Mouse (Mus musculus) left cerebral cortex, postnatal 36 days (tissue): ENCODE data around the gene Adgb. TPM values are rescaled to one million over a fixed set of nuclear protein-coding genes. Genes with fewer than 3 reads are reported as not detected.

ENCODE experiments used
- DNase-seq, 2 experiments: peaks; one replicate each; pipeline ENCODE4 v3.0.0; 2021 to 2022; ENCODE audit warnings: low spot score in 2 of 2, mixed read lengths in 1 of 2
- intact Hi-C: fragments of 180-260 bp; cut with DNase I; formaldehyde crosslinking; loops from one replicate; pipeline ENCODE4 v1.15.1; 2025
- total RNA-seq, 2 experiments: library from RNA; stranded (reverse); gene quantifications; 2 replicates each; pipeline ENCODE4 v1.2.3; 2021

Adgb gene
- total RNA-seq, 2 experiments from 2014 or later: 0.17 to 0.39 TPM

DNA sequence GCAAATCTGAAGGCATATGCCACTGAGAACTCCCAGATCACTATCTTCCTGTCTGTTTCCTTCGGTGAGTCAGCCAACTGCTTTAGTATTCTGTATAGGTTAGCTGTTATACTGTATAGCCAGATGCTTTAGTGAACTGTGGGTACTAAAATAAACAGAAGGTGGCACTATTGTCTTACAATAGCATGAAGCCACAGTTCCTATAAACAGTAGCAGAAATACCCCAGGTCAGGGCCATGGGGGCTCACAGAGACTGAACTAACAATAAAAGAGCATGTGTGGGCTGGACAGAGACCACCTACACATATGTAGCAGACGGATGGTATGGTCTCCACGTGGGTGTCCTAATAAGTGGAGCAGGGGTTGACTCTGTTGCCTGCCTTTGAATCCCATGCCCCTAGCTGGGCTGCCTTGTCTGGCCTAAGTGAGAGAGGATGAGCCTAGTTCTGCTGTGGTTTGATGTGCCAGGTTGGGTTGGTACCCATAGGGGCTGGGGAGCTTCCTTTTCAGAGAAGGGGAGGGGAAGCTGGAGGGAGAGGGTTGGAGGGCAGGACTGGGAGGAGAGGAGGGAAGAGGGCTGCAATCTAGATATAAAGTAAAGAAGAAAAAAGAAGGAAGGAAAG lies 116.4 kb downstream of the Adgb start:
- no peak for DNase-seq
- intact Hi-C loops: no loop called here

DNA sequence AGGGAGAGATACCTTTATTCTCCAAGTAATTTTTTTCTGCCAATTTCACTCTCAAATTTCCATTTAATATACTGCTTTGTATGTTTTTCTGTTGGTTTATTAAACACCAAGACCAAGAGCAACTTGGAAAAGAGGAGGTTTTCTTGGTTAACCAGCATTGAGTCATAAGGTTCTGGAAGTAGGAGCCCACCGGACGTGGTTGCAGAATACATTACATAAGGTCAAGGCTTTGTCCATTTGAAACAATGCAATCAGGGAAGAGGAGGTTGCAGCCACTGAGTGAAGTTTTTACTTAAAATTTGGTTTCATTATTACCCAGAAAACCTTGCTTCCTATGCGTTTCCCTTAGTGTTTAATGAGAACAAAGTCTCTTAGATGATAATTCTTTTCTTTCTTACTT lies 119.9 kb downstream of the Adgb start:
- intact Hi-C loops: no loop called here
- DNase-seq: no peak

DNA sequence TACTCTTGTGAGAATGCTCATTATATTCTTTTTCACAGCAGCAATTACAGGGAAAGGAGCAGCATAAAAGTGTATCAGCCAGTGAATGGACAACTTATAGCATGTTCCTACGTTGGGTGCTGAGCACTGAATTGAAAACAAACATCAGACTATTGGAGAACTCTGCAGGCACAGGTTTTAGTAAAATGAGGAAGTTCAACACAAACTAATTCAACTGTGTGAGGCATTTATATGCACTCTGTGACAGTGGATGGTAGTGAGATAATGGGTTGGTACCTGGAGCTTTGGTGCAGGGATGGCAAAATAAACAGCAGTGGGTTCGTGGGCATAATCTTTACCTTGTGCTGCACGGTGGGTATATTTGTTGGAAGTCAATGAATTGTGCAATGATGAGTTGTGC lies 121.6 kb downstream of the Adgb start:
- intact Hi-C loops: no loop called here
- DNase-seq: no peak

DNA sequence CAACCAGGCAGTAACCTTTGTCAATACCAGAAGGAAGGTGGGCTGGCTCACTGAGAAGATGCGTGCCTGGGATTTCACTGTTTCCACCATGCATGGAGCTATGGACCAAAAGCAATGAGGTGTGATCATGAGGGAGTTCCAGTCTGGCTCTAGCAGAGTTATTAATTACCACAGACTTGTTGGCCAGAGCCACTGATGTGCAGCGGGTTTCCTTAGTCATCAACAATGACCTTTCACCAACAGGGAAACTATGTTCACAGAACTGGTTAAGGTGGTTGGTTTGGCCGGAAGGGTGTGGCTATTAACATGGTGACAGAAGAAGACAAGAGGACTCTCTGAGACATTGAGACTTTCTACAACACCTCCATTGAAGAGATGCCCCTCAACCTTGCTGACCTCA lies 128.2 kb downstream of the Adgb start:
- DNase-seq: no peak
- intact Hi-C loops: no loop called here

DNA sequence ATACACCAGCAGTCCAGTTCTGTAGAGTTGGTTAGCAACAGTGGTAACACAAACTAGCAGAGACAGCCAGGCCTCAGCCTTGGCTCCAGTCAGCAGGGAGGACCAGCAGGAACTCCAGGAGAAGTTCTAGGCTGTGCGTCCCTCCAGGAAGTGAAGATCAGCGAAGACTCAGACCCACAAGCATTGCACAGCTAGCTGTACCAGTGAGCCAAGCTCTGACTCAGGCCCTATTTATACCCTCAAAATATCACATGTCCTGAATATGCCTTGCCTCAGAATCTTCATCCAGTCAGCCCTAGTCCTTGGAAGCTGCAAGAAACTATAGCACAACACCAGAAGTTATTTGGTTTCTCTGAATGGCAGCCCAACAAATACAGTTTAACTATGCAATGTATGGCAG lies 146.6 kb downstream of the Adgb start:
- intact Hi-C loops: no loop called here
- peak; percentile 31 to 35 for DNase-seq

DNA sequence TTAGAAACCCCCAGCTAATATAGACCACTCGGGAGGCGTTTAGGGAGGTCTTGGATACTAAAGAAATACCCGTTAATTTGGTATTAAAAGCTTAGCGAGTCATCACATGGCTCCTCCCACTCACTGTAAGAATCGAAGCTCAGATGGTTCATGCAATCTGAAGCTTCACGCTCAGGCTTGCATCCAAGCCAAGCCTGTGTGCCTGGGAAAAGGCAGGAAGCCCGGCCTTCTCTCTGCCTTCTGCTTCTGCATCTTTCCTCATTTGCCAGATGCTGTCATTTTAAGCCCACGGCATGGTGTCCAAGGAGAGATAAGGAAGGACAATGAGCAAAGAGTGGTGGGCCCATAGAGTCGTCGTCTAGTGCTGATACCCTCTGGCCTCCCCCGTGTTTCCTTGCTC lies 149.2 kb downstream of the Adgb start:
- intact Hi-C loops: loop anchor here (5.0 kb wide), 2 partner anchors 231 to 526 kb away; no protein-coding TSS in a partner anchor
- DNase-seq: peak; percentile 46 to 63

DNA sequence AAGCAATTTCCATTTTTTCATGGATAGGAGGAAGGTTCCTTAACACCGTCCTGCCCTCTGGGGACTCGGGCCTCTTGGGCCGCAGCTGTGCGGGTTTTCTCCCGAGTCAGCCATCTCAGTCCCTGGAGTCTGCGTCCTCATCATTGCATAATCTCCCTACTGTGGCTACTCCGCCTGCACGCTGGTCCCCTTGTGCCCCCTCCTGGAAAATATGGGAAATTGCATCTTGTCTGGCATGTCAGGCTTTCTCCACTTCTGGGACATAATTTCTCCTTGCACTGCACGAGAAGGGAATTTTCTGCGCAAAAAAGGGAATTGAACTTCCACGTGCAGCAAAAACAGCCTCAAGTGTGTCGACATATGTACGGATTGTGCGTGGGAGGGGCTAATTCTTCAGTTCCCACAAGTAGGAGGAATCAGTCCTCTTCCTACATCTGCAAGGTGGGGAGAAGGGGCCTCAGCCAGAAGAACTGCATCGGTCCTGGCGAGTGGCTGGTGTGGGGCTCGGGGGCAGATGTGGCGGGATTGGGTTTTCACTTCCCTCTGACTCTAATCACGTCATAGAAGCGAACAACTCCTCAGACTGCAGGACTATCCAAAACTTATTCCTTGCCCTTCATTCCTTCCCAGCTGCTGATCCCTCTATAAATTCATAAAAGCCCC lies 150.9 kb downstream of the Adgb start:
- intact Hi-C loops: loop anchor here (2.0 to 5.0 kb wide), 5 partner anchors 214 to 524 kb away; partner anchors contain the start of gene Stxbp5
- peak; percentile 77 to 81 for DNase-seq

DNA sequence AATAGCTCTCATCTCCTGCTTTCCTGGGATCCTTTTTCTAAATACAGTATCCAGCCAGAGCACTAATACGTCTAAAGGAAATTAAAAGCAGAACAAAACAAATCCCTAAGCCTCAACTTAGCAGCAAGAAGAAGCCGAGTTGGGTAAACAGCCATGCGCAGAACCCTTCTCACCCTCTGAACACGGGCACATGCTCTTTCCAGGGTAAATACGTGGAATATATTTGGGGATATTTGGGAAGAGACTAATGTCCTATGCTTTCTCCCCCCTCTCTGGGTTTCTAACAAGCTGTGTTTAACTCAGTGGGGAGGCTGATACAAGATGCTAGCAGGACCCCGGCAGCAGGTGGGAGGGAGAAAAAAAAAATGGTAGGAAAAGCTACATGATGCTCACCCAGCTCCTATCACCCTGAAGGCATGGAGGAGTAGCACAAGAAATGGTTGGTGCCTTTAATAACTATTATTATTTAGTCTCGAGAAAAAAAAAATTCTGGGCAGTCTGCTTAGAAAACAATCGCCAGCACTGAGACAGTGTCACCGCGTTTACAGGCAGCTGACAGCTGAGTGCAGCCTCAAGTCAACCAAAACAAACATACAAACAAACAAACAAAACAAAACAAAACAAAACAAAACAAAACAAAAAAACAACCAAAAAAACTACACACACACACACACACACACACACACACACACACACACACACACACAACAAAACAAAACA lies 151.6 kb downstream of the Adgb start:
- peak; percentile 18 to 25 for DNase-seq
- intact Hi-C loops: loop anchor here (2.0 to 5.0 kb wide), 5 partner anchors 214 to 523 kb away; partner anchors contain the start of gene Stxbp5

DNA sequence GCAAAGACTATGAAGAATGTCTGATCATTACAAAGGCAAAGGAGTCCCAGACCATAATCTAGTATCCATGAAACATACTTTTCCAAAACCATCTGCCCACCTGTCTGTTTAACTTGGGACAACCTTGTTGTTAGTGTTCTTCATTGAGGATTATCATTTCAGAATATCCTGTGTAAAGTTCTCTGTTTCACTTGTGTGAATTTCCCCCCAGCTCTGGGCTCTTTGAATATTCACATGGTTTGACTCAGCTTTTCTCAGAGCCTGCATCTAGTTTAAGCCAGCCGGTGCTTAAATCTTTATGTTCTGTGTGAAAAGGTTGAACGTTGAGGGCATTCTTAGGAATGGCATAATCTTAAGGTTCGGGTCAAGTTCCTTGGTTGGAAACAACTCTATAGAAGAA lies 154.0 kb downstream of the Adgb start:
- intact Hi-C loops: no loop called here
- DNase-seq: no peak

DNA sequence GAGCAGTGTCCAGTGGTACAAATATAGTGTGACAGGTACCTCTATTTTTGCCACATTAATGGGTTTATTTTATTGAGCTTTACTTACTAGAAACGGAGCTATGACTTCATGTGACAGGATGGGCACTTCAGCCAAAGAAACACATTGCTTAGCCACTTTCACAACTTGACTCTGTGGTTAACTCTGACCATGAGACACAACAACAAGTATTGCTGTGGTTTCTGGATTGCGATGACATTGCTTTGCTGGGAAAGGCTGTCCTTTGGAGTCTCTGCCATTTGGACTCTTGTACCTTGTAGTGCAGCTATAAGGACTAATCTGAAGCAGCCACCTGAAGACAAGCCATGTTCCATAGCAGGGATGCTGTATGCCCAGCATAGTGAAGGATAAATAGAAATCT lies 156.5 kb downstream of the Adgb start:
- no peak for DNase-seq
- intact Hi-C loops: no loop called here

DNA sequence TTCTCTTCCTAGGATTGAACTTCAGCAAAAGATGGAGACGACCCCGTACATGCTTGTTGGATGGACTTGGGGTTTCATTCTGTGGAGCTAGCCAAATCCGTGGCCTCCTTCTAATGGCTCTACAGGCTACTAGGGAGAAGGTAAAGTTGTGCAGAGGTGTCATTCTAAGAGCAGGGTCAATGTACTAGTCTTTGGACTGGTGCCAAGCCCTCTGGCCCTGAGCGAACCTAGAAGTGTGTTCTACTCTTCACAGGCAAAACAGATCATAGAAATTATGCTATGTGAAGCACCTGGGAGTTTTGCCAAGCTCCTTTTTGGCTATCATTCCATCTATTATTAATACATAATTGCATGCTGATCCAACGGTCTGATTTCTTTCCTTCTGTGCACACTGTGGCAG lies 157.6 kb downstream of the Adgb start:
- intact Hi-C loops: no loop called here

DNA sequence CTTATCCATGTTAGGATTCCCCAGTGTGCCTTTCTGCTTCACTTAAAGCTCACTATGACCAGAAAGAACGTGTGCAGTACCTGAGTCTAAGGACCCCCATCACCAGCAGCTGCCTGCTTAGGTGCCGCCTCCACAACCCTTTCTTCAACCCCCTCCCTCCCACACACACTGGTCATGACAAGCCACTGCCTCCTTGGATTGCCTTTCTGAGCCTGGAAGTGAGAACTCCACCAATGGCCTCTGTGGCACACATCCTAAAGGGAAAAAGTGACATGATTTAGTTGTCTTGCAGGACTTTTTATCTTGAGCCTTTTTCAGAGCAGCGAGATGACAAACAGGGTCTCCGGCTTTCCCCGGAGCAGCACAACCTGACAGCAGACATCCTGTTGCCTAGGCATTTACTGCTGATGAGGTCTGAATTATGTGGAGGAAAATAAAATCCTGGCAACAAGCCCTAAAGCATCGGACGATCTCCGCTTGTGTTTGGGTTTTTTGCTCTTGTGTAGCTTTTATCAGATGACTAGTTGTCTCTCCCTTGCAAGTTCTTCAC lies 162.2 kb downstream of the Adgb start:
- intact Hi-C loops: no loop called here
- DNase-seq: no peak

More for the DNA sequence above, 157.6 kb downstream of the Adgb start:
- DNase-seq: no peak

DNA sequence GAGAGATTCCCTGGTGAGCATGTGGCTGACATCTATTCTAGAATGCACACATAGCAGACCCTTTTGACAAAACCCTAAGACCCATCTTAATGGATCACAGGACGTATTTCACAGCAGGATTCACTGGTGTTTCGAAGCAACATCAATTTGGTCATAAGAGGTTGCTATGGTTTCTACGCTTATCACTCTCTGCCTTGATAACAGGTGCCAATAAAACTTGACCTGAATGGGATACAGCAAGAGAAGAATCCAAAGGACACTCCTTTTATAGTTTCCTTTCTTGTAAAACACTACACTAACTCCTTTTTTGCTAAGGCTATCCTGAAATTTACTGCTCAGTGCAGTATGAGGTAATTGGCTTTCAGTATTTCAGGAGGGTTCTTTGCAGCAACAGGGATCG lies 163.1 kb downstream of the Adgb start:
- no peak for DNase-seq
- intact Hi-C loops: no loop called here

DNA sequence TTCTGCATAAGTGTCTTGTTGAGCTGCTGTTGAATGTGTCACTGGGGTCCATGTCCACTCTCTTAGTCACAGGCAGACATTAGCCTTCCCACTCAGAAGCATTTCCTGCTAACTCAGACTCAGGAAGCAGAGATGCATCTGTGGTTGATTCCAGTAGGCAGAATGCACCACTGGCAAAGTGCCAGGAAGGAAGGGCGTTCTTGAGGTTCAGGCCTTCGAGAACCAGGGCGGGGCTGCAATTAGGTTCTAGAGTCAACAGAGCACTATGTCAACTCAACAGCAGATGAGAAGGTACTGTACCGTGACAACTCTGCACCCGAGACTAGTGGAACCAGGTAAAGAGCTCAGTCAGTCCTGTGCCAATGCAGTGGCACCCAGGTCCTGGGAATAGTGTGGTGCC lies 164.7 kb downstream of the Adgb start:
- no peak for DNase-seq
- intact Hi-C loops: no loop called here

DNA sequence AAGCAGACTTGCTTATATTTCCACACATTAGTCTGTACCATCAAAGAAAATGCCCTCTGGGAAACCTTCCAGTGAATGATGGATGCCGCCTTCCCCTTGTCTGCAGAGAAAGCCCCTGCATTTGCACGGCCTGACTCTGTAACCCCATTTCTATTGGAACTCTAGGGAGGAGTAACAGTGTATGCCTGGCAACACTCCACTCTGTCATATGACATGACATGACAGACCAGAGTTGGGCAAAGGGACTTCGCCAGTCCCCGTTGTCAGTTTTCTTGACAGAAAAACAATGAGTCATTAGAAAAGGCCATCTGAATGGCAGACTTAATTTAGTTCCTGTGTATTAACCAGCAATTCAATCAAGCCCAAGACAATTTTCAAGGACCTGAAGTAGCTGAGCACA lies 167.8 kb downstream of the Adgb start:
- DNase-seq: no peak
- intact Hi-C loops: no loop called here

DNA sequence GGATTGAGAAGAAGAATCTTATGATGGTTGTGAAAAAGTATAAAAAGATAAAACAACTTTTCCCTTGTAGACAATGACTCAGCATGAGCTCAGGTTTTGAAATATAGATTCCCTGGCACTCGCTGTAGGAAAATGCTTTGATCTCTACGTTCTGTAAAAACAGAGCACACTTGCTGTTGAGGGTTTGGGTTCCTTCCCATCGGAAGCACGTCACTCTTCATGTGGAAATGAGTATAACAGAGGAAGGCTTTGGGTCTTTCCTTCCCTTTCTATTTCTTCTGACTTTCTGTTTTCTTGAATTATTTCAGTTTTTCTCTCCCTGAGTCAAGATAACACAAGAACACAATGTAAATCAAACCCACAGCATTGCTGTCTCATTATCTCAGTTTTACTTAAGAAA lies 170.4 kb downstream of the Adgb start:
- intact Hi-C loops: no loop called here
- DNase-seq: no peak

DNA sequence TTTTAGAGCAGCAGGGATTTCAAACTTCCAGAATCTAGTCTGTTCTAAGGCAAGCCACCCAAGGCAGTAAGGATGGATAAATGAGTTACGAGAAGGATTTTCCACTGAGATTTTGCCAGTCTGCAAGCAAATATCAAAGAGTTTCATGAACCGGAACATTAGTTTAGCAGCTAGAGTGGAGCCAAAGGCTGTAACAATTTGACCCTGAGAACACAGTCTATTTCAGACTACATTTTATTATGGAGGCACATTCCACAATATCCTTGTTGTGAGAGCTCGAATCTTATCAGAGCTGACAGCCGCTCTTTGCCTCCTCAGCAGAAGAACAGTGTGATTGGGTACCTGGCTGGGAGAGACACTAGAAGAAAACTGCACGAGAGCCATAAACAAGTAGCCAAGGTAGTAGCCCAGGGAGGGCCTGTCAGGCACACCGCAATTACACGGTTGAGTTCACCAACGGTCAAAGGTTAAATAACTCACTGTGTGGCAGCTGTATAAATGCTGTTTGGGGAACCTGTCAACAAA lies 171.1 kb downstream of the Adgb start:
- no peak for DNase-seq
- intact Hi-C loops: no loop called here

DNA sequence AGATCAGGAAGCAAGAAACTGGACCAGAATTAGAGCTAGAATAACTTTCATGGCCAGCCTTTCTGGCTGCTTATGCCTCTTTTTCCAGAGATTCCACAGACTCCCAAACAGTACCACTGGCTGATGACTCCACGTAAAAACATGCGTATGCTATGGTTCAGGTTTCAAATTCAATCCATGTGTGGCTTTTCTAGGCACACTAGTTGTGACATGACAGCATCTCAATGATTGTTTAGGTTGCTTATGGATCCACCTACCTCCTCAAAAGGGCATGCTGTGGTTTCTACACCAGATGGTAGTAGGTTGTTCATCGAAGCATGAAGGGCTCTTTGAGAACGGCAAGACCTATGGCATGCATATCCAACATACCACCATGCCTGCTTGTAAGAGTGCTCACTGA lies 172.1 kb downstream of the Adgb start:
- no peak for DNase-seq
- intact Hi-C loops: no loop called here

DNA sequence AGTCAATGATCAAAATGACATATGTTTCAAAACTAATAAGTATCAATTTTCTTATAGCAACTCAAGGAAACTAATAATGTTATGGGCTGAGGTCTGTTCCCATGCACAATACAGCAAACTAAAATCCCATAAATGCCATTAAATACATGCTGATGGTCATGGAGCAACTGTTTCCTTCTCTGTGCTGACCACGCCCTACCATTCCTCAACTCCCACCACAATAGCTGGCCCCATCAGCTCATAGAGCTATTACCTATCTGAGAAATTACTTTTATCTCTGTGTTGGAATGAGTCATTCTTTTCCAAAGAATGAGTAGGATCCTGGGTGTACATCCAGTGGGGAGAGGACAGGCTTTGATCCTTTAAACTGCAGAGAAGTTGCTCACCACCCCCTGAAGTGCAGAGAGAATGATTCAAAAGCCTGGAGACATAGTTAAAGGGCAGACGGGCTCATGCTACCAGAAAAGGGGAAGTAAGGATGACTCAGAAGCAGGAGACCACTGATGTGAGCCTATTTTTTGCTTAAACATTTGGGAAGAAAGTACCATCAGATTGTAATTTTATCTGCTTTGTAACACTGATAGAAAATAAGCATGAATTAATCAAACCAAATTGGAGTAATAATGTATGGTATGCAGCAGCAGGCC lies 184.8 kb downstream of the Adgb start:
- intact Hi-C loops: no loop called here
- DNase-seq: no peak
